Mouse (Mus musculus) heart, embryonic 14.5 days (tissue): ENCODE measurements at regions not wholly inside any gene's neighbourhood (a gene's known extent, or its start where the extent isn't known, plus 50 kb on each side); places are given as distances from the start of the nearest gene placed in this dataset.
A peak's percentile ranks its signal among the peaks of the same experiment; 100 is the strongest.

Experiments
- ATAC-seq: fragments of 200-750 bp; cut with Nextera tagmentation; 2 replicates; pipeline ENCODE4 v1.8.0; 2017; ENCODE audit warnings: low read depth, moderate TSS enrichment; ENCODE audit not compliant: insufficient number of reproducible peaks, insufficient read depth, low FRiP score
- H3K27ac ChIP-seq, 2 experiments: fragments of 200-500 bp in 1 of 2; fragments of 300-500 bp in 1 of 2; sonication (generic) in 1 of 2; replicated peaks in 1 of 2; 2 replicates each; pipeline ENCODE4 v1.5.1; 2012 to 2014; ENCODE audit warnings: low read depth in 2 of 2, low read length in 2 of 2, control low read depth in 1 of 2, mild to moderate bottlenecking in 1 of 2, mixed read lengths in 1 of 2; ENCODE audit not compliant: control insufficient read depth in 1 of 2, insufficient read depth in 1 of 2
- H3K27me3 ChIP-seq: fragments of 300-500 bp; sonication (generic); 2 replicates; pipeline ENCODE4 v1.6.1; 2014; ENCODE audit warnings: mild to moderate bottlenecking, low read length, control low read depth; ENCODE audit not compliant: control insufficient read depth, insufficient read depth
- H3K36me3 ChIP-seq: fragments of 300-500 bp; sonication (generic); 2 replicates; pipeline ENCODE4 v1.6.1; 2014; ENCODE audit warnings: mild to moderate bottlenecking, control low read depth, low read length, mixed read lengths; ENCODE audit not compliant: control insufficient read depth, insufficient read depth
- H3K4me1 ChIP-seq, 2 experiments: fragments of 200-500 bp in 1 of 2; fragments of 300-500 bp in 1 of 2; sonication (generic) in 1 of 2; 2 replicates each; pipeline ENCODE4 v1.6.1; 2012 to 2014; ENCODE audit warnings: low read length in 2 of 2, control low read depth in 1 of 2, mixed read lengths in 1 of 2; ENCODE audit not compliant: control insufficient read depth in 2 of 2, insufficient read depth in 2 of 2
- H3K4me2 ChIP-seq: fragments of 300-500 bp; sonication (generic); 2 replicates; pipeline ENCODE4 v1.6.1; 2014; ENCODE audit warnings: mild to moderate bottlenecking, low read length
- H3K4me3 ChIP-seq, 2 experiments: fragments of 200-500 bp in 1 of 2; fragments of 300-500 bp in 1 of 2; sonication (generic) in 1 of 2; 2 replicates each; pipeline ENCODE4 v1.5.1; 2012 to 2014; ENCODE audit warnings: low read length in 2 of 2, mild to moderate bottlenecking in 2 of 2, control low read depth in 1 of 2, low read depth in 1 of 2, moderate library complexity in 1 of 2; ENCODE audit not compliant: control insufficient read depth in 1 of 2, insufficient read depth in 1 of 2
- H3K9ac ChIP-seq: fragments of 300-500 bp; sonication (generic); 2 replicates; pipeline ENCODE4 v1.6.1; 2014; ENCODE audit warnings: mild to moderate bottlenecking, low read length
- H3K9me3 ChIP-seq: fragments of 300-500 bp; sonication (generic); 2 replicates; pipeline ENCODE4 v1.6.1; 2016; ENCODE audit warnings: low read length, control low read depth; ENCODE audit not compliant: control insufficient read depth
- WGBS: fragments of 180-500 bp; shearing (Covaris S2); extraction: QIAGEN DNeasy Blood & Tissue Kit; methylation state at CpG from one replicate; pipeline ENCODE4 v1.1.7; 2014; 5-methylcytosine and 5-hydroxymethylcytosine counted together

- no peak overlapping the region for H3K4me3 ChIP-seq
- H3K36me3 ChIP-seq = no peaks in the 10 kb centered on the region
- H3K4me2 ChIP-seq = no peak overlapping the region
- H3K4me1 ChIP-seq = no peaks in the 10 kb centered on the region
- WGBS = 78% methylated on average over 7 of the region's 7 CpGs
- ATAC-seq = no peak
- H3K9ac ChIP-seq = no peak overlapping the region
- H3K27ac ChIP-seq = no peak overlapping the region
- H3K9me3 ChIP-seq = no peaks in the 10 kb centered on the region
- H3K27me3 ChIP-seq = no peaks in the 10 kb centered on the region
Measured at GRCm38 (mm10) chr2:159307001-159307400, 512.4 kb downstream of the Dhx35 start.

DNA sequence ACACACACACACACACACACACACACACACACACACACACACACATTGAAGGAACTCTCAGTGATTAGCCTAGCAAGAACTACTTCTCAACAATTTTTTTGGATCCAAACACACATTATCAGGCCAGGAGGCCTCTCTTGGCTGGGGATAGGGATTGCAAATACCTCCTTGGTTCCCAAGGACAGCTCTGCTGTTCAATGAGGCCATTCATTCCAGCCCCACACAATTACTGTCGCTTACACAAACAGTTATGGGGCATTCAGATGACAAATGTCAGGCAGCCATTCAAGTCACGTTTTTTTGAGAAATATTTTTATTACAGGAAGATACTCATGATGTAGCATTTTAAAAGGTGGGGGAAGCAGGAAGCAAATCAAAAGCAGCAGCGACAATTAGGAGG lies 540.1 kb downstream of the Dhx35 start:
- Histone ChIP-seq H3K27ac (no peak overlapping the region), H3K9me3 (no peaks in the 10 kb centered on the region), H3K4me1 (no peaks in the 10 kb centered on the region), H3K36me3 (no peaks in the 10 kb centered on the region), H3K9ac (no peak overlapping the region), H3K27me3 (no peaks in the 10 kb centered on the region), H3K4me2 (no peak overlapping the region), H3K4me3 (no peak overlapping the region)
- no peak for ATAC-seq
- 62% methylated on average over 3 of the region's 3 CpGs for WGBS

- Histone ChIP-seq H3K27me3 (no peaks in the 10 kb centered on the region), H3K4me1 (no peaks in the 10 kb centered on the region), H3K9ac (no peak overlapping the region), H3K36me3 (no peaks in the 10 kb centered on the region), H3K9me3 (no peaks in the 10 kb centered on the region), H3K4me2 (no peak overlapping the region), H3K27ac (no peak overlapping the region), H3K4me3 (no peak overlapping the region)
- 67% methylated on average over 2 of the region's 2 CpGs for WGBS
- no peak for ATAC-seq
Measured at GRCm38 (mm10) chr2:159336646-159337045, 542.0 kb downstream of the Dhx35 start.

- H3K36me3 ChIP-seq = no peaks in the 10 kb centered on the region
- H3K4me2 ChIP-seq = no peak overlapping the region
- ATAC-seq = no peak
- no peaks in the 10 kb centered on the region for H3K9me3 ChIP-seq
- H3K27me3 ChIP-seq = no peaks in the 10 kb centered on the region
- no peaks in the 10 kb centered on the region for H3K4me1 ChIP-seq
- H3K4me3 ChIP-seq = no peak overlapping the region
- WGBS = 49% methylated on average over 5 of the region's 5 CpGs
- H3K9ac ChIP-seq = no peak overlapping the region
- H3K27ac ChIP-seq = peak overlapping the region in 1 of 2 experiments; percentile 10; a peak in 2 of 4 replicates
Measured at GRCm38 (mm10) chr2:159343624-159344560, 549.3 kb downstream of the Dhx35 start.

GRCm38 (mm10) chr2:159354247-159354646 lies 559.6 kb downstream of the Dhx35 start:
- WGBS = 48% methylated on average over 2 of the region's 2 CpGs
- no peak overlapping the region for H3K9ac ChIP-seq
- no peak overlapping the region for H3K4me3 ChIP-seq
- H3K4me2 ChIP-seq = no peak overlapping the region
- H3K27ac ChIP-seq = no peak overlapping the region
- no peaks in the 10 kb centered on the region; a peak in 1 of 4 replicates for H3K4me1 ChIP-seq
- no peaks in the 10 kb centered on the region for H3K9me3 ChIP-seq
- H3K27me3 ChIP-seq = no peaks in the 10 kb centered on the region
- H3K36me3 ChIP-seq = no peaks in the 10 kb centered on the region
- no peak for ATAC-seq

DNA sequence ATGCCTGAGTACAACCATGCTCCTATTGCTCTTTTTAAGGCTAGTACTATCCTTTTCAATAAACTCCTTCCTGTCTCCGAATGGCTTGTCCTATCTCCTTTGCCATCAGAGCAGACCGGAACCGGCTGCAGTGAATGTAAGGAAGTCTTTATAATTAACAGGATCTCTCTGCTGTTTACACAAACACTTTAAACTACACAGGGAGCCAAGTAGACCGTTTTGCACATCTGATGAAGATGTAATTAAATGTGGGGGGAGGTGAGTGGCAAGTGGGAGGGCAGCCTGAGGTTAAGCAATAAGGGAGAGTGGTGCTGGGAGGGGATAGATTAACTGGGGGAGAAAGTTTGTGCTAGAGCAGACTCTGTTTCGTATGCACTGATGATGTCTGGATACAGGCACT lies 561.9 kb downstream of the Dhx35 start:
- WGBS = 36% methylated on average over 5 of the region's 5 CpGs
- Histone ChIP-seq H3K4me3 (no peak overlapping the region), H3K9me3 (no peaks in the 10 kb centered on the region), H3K27ac (no peak overlapping the region), H3K4me2 (no peak overlapping the region), H3K4me1 (no peaks in the 10 kb centered on the region; a peak in 1 of 4 replicates), H3K9ac (no peak overlapping the region), H3K36me3 (no peaks in the 10 kb centered on the region), H3K27me3 (no peaks in the 10 kb centered on the region)
- ATAC-seq = no peak

GRCm38 (mm10) chr2:159361371-159361770 lies 566.8 kb downstream of the Dhx35 start:
- no peak overlapping the region for H3K4me2 ChIP-seq
- ATAC-seq = no peak
- WGBS = 36% methylated on average over 3 of the region's 3 CpGs
- no peak overlapping the region for H3K4me3 ChIP-seq
- H3K9ac ChIP-seq = no peak overlapping the region
- no peak overlapping the region for H3K27ac ChIP-seq
- no peaks in the 10 kb centered on the region for H3K27me3 ChIP-seq
- H3K36me3 ChIP-seq = no peaks in the 10 kb centered on the region
- no peaks in the 10 kb centered on the region for H3K9me3 ChIP-seq
- no peaks in the 10 kb centered on the region for H3K4me1 ChIP-seq

DNA sequence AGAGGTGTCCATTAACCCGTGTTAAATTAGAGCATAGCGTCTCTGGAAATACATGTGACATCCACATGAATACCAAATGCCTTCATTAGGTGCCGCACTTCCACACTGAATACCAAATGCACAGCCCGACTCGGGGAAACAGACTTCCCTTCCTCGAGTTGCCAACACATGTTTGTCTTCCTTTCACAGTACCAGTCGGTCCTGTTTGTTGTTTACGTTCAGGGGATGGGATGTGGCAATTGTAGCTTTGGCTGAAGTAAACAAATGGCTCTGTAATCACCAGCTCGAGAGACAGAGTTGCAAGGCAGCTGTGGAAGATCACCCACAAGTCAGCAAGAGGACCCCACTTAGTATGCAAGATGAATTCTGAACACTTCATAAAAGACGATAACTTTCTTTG lies 598.3 kb downstream of the Dhx35 start:
- Histone ChIP-seq H3K4me3 (no peak overlapping the region), H3K36me3 (no peaks in the 10 kb centered on the region), H3K9me3 (no peaks in the 10 kb centered on the region), H3K4me2 (no peak overlapping the region), H3K27ac (no peak overlapping the region), H3K27me3 (no peaks in the 10 kb centered on the region), H3K9ac (no peak overlapping the region), H3K4me1 (no peaks in the 10 kb centered on the region)
- WGBS = 62% methylated on average over 10 of the region's 10 CpGs
- ATAC-seq = no peak
